Mouse (Mus musculus): Measurements from ENCODE around the gene Gga3.

Gga3 gene

GRCm38 (mm10) chr11:115630532-115631504 is 27.0 kb upstream of the Gga3 start:
- DNase-seq (ENCODE audit: low spot score): no peak

- DNase-seq (ENCODE audit: low spot score): no peak
These were observed 26.1 kb upstream of the Gga3 start for GRCm38 (mm10) chr11:115629734-115630531.

- no peak for DNase-seq (ENCODE audit: low spot score)
These were observed 24.7 kb upstream of the Gga3 start for GRCm38 (mm10) chr11:115628465-115629101.

- peak; percentile 100 for DNase-seq (ENCODE audit: low spot score)
These were observed 24.0 kb upstream of the Gga3 start, which contains the start of gene Slc25a19 for GRCm38 (mm10) chr11:115627705-115628464. Gene Slc25a19, minus strand, starts transcription at chr11:115628295.

GRCm38 (mm10) chr11:115626824-115627616 is 23.2 kb upstream of the Gga3 start:
- no peak for DNase-seq (ENCODE audit: low spot score)

GRCm38 (mm10) chr11:115625877-115626276 is 22.0 kb upstream of the Gga3 start:
- no peak for DNase-seq (ENCODE audit: low spot score)

GRCm38 (mm10) chr11:115623487-115624070 is 19.7 kb upstream of the Gga3 start:
- no peak for DNase-seq (ENCODE audit: low spot score)

GRCm38 (mm10) chr11:115619949-115620348 is 16.1 kb upstream of the Gga3 start:
- DNase-seq (ENCODE audit: low spot score): no peak

GRCm38 (mm10) chr11:115618732-115619516 is 15.1 kb upstream of the Gga3 start:
- DNase-seq (ENCODE audit: low spot score): no peak

GRCm38 (mm10) chr11:115618001-115618400 is 14.2 kb upstream of the Gga3 start:
- no peak for DNase-seq (ENCODE audit: low spot score)

GRCm38 (mm10) chr11:115616893-115617292 is 13.0 kb upstream of the Gga3 start:
- DNase-seq (ENCODE audit: low spot score): no peak

- DNase-seq (ENCODE audit: low spot score): no peak
These were observed 12.5 kb upstream of the Gga3 start for GRCm38 (mm10) chr11:115616371-115616770.

GRCm38 (mm10) chr11:115615875-115616274 is 12.0 kb upstream of the Gga3 start:
- no peak for DNase-seq (ENCODE audit: low spot score)

GRCm38 (mm10) chr11:115615108-115615825 is 11.4 kb upstream of the Gga3 start:
- DNase-seq (ENCODE audit: low spot score): no peak

GRCm38 (mm10) chr11:115614346-115615107 is 10.7 kb upstream of the Gga3 start:
- DNase-seq (ENCODE audit: low spot score): no peak

- DNase-seq (ENCODE audit: low spot score): no peak
These were observed 9.5 kb upstream of the Gga3 start for GRCm38 (mm10) chr11:115613138-115613945.
